Comparison of ENCODE assay signal across 10 mouse cellular contexts in the genomic region with DNA sequence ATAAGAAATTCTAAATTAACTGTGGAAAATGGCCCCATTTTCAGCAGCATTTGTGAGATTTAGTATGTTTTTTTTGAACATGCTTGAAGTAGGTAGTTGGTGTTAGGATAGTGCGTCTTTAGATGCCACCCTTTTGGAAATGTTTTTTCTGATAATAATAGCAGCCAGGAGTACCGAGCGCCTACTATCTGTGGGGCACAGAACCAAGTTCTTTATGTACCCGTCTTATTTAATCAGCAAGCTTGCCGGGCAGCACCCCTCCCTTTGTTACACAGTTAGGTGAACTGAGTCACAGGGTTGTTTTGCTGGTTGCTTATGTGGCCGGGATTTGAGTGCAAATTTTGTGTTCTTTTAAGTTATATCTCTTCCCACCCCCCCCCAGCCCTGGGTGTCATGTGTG. TPM values are rescaled to one million over a fixed set of nuclear protein-coding genes. Genes with fewer than 3 reads are reported as not detected.
DNase-seq lines count a peak whose midpoint lies in the region; ATAC-seq lines count a peak whose summit lies in the region.
"Had no signal": no experiment of that assay in that cellular context is flagged by ENCODE, and none has a peak within 500 bp of the region (broad histone marks: within the 10 kb centered on the region; RNA-seq: fewer than 3 reads in every experiment).

No protein-coding gene starts in this region.

- peak overlapping the region; percentile 85 for H3K4me2 ChIP-seq in heart, embryonic 13.5 days
- peak overlapping the region; percentile 93 for H3K4me2 ChIP-seq in hindbrain, embryonic 13.5 days
- H3K4me2 ChIP-seq in midbrain, embryonic 11.5 days = peak overlapping the region; percentile 60

- peaks cover 70% of the 10 kb centered on the region for H3K36me3 ChIP-seq in heart, embryonic 13.5 days
- peaks cover 51% of the 10 kb centered on the region for H3K36me3 ChIP-seq in hindbrain, embryonic 13.5 days
- H3K36me3 ChIP-seq in midbrain, embryonic 11.5 days (ENCODE audit: control insufficient read depth, insufficient read depth, low read length) = peaks cover 19% of the 10 kb centered on the region

- DNase-seq in heart, adult 9 months (ENCODE audit: low spot score in 2 of 2) = no peak
- peak; percentile 34 for DNase-seq in NIH3T3 (ENCODE audit: low read depth)
- no peak for DNase-seq in midbrain, embryonic 11.5 days (ENCODE audit: low spot score, missing footprints)
- no peak for DNase-seq in urinary bladder, postnatal 25 days (ENCODE audit: low spot score)
- no peak for DNase-seq in thymus, adult 18-20 months
- DNase-seq in right cerebral cortex, adult 2 months (ENCODE audit: low spot score in 2 of 2) = no peak
- DNase-seq: kidney, postnatal 14 days; thymus, adult 2 months had no signal

- 38% methylated on average over 6 of the region's 6 CpGs for WGBS in heart, embryonic 13.5 days
- WGBS in hindbrain, embryonic 13.5 days = 68% methylated on average over 6 of the region's 6 CpGs
- 81% methylated on average over 6 of the region's 6 CpGs for WGBS in midbrain, embryonic 11.5 days

- peaks cover 55% of the 10 kb centered on the region for H3K4me1 ChIP-seq in heart, embryonic 13.5 days
- H3K4me1 ChIP-seq in hindbrain, embryonic 13.5 days (replicated peaks) = peaks cover 43% of the 10 kb centered on the region
- H3K4me1 ChIP-seq in midbrain, embryonic 11.5 days (ENCODE audit: control insufficient read depth, insufficient read depth, low read length) = peaks cover 12% of the 10 kb centered on the region

- H3K4me3 ChIP-seq in heart, embryonic 13.5 days = peak overlapping the region; percentile 96
- H3K4me3 ChIP-seq in hindbrain, embryonic 13.5 days = peak overlapping the region; percentile 99
- peak overlapping the region; percentile 98 for H3K4me3 ChIP-seq in midbrain, embryonic 11.5 days (ENCODE audit: low read depth, low read length)

- no peak for ATAC-seq in heart, embryonic 13.5 days (ENCODE audit: extremely low read depth, insufficient number of reproducible peaks, low FRiP score, low TSS enrichment)
- ATAC-seq in hindbrain, embryonic 13.5 days (ENCODE audit: low FRiP score) = no peak
- no peak for ATAC-seq in midbrain, embryonic 11.5 days (ENCODE audit: low FRiP score)

- no peaks in the 10 kb centered on the region for H3K9me3 ChIP-seq in heart, embryonic 13.5 days
- H3K9me3 ChIP-seq in hindbrain, embryonic 13.5 days = no peaks in the 10 kb centered on the region
- no peaks in the 10 kb centered on the region for H3K9me3 ChIP-seq in midbrain, embryonic 11.5 days (ENCODE audit: control insufficient read depth, low read length)

- H3K9ac ChIP-seq in heart, embryonic 13.5 days = peak overlapping the region; percentile 97
- peak overlapping the region; percentile 98 for H3K9ac ChIP-seq in hindbrain, embryonic 13.5 days
- H3K9ac ChIP-seq in midbrain, embryonic 11.5 days (ENCODE audit: low read length) = peak overlapping the region; percentile 96

- peak overlapping the region; percentile 96 for H3K27ac ChIP-seq in heart, embryonic 13.5 days (replicated peaks)
- no peak overlapping the region for H3K27ac ChIP-seq in hindbrain, embryonic 13.5 days
- H3K27ac ChIP-seq in midbrain, embryonic 11.5 days (ENCODE audit: low read depth, low read length) = no peak overlapping the region

- no peaks in the 10 kb centered on the region for H3K27me3 ChIP-seq in heart, embryonic 13.5 days (replicated peaks)
- H3K27me3 ChIP-seq in hindbrain, embryonic 13.5 days = no peaks in the 10 kb centered on the region
- H3K27me3 ChIP-seq in midbrain, embryonic 11.5 days (ENCODE audit: control insufficient read depth, insufficient read depth, low read length) = no peaks in the 10 kb centered on the region

RNA-seq across cellular contexts. Expression of gene Epn1, which starts 1.2 kb away (rescaled TPM):
- polyA plus RNA-seq in heart, embryonic 13.5 days (2015; fragmentation: Nextera tagmentation; extraction: Ambion mirVana) = 50.2 and 51.4 TPM in 2 replicates
- polyA plus RNA-seq in hindbrain, embryonic 13.5 days (2015; fragmentation: Nextera tagmentation; extraction: Ambion mirVana) = 83.8 and 85.6 TPM in 2 replicates
- polyA plus RNA-seq in midbrain, embryonic 11.5 days (2014; fragmentation: Nextera tagmentation; extraction: Ambion mirVana) = 47.8 and 56.2 TPM in 2 replicates

RNA-seq across cellular contexts. Expression of gene U2af2, which starts 19.3 kb away (rescaled TPM):
- polyA plus RNA-seq in heart, embryonic 13.5 days (2015; fragmentation: Nextera tagmentation; extraction: Ambion mirVana) = 69.8 and 77.4 TPM in 2 replicates
- polyA plus RNA-seq in hindbrain, embryonic 13.5 days (2015; fragmentation: Nextera tagmentation; extraction: Ambion mirVana) = 112 and 114 TPM in 2 replicates
- 151 and 159 TPM in 2 replicates for polyA plus RNA-seq in midbrain, embryonic 11.5 days (2014; fragmentation: Nextera tagmentation; extraction: Ambion mirVana)

RNA-seq across cellular contexts. Expression of gene Zfp580, which starts 29.9 kb away (rescaled TPM):
- 16.4 and 18.7 TPM in 2 replicates for polyA plus RNA-seq in heart, embryonic 13.5 days (2015; fragmentation: Nextera tagmentation; extraction: Ambion mirVana)
- 67.2 and 69.7 TPM in 2 replicates for polyA plus RNA-seq in hindbrain, embryonic 13.5 days (2015; fragmentation: Nextera tagmentation; extraction: Ambion mirVana)
- polyA plus RNA-seq in midbrain, embryonic 11.5 days (2014; fragmentation: Nextera tagmentation; extraction: Ambion mirVana) = 34.1 and 47.6 TPM in 2 replicates

RNA-seq across cellular contexts. Expression of gene Rfpl4, which starts 35.5 kb away (rescaled TPM):
- 0.11 TPM in 1 of 2 replicates, not detected in the other for polyA plus RNA-seq in heart, embryonic 13.5 days (2015; fragmentation: Nextera tagmentation; extraction: Ambion mirVana)
- polyA plus RNA-seq in hindbrain, embryonic 13.5 days (2015; fragmentation: Nextera tagmentation; extraction: Ambion mirVana) = not detected in 2 replicates
- not detected in 2 replicates for polyA plus RNA-seq in midbrain, embryonic 11.5 days (2014; fragmentation: Nextera tagmentation; extraction: Ambion mirVana)
- polyA plus RNA-seq: thymus, adult 2 months had no signal

RNA-seq across cellular contexts. Expression of gene Zfp784, which starts 43.0 kb away (rescaled TPM):
- polyA plus RNA-seq in heart, embryonic 13.5 days (2015; fragmentation: Nextera tagmentation; extraction: Ambion mirVana) = 5.4 and 5.7 TPM in 2 replicates
- polyA plus RNA-seq in hindbrain, embryonic 13.5 days (2015; fragmentation: Nextera tagmentation; extraction: Ambion mirVana) = 7.8 and 9.8 TPM in 2 replicates
- 3.3 and 3.6 TPM in 2 replicates for polyA plus RNA-seq in midbrain, embryonic 11.5 days (2014; fragmentation: Nextera tagmentation; extraction: Ambion mirVana)
